Mouse (Mus musculus) heart, postnatal 0 days (tissue): ENCODE measurements around the gene Qtrt2. TPM values are rescaled to one million over a fixed set of nuclear protein-coding genes. Genes with fewer than 3 reads are reported as not detected.

ENCODE experiments used
- ATAC-seq: fragments of 200-750 bp; cut with Nextera tagmentation; 2 replicates; pipeline ENCODE4 v1.8.0; 2017; ENCODE audit warnings: low read depth, moderate number of reproducible peaks, moderate library complexity; ENCODE audit not compliant: insufficient read depth
- DNase-seq: peaks from one replicate; pipeline ENCODE4 v3.0.0-alpha.2; 2016; ENCODE audit warnings: low spot score
- H3K27ac ChIP-seq: fragments of 300-500 bp; sonication (generic); 2 replicates; pipeline ENCODE4 v1.5.1; 2014; ENCODE audit warnings: low read depth, mild to moderate bottlenecking
- H3K27me3 ChIP-seq: fragments of 300-500 bp; sonication (generic); 2 replicates; pipeline ENCODE4 v1.6.1; 2014; ENCODE audit warnings: low read length, mixed read lengths; ENCODE audit not compliant: control insufficient read depth, insufficient read depth
- H3K36me3 ChIP-seq: fragments of 300-500 bp; sonication (generic); replicated peaks from 2 replicates; pipeline ENCODE4 v1.6.1; 2014; ENCODE audit warnings: low read length, mixed read lengths; ENCODE audit not compliant: control insufficient read depth, insufficient read depth
- H3K4me1 ChIP-seq: fragments of 300-500 bp; sonication (generic); 2 replicates; pipeline ENCODE4 v1.6.1; 2014; ENCODE audit warnings: antibody characterized with exemption; ENCODE audit not compliant: control insufficient read depth, insufficient read depth
- H3K4me2 ChIP-seq: fragments of 300-500 bp; sonication (generic); 2 replicates; pipeline ENCODE4 v1.6.1; 2014; ENCODE audit warnings: low read depth, mild to moderate bottlenecking, low read length, moderate library complexity
- H3K4me3 ChIP-seq: fragments of 300-500 bp; sonication (generic); 2 replicates; pipeline ENCODE4 v1.5.1; 2014; ENCODE audit warnings: low read depth, low read length
- H3K9ac ChIP-seq: fragments of 300-500 bp; sonication (generic); replicated peaks from 2 replicates; pipeline ENCODE4 v1.6.1; 2014; ENCODE audit warnings: low read depth, low read length, mixed read lengths
- H3K9me3 ChIP-seq: fragments of 300-500 bp; sonication (generic); replicated peaks from 2 replicates; pipeline ENCODE4 v1.6.1; 2016; ENCODE audit warnings: low read length; ENCODE audit not compliant: control insufficient read depth
- CTCF ChIP-seq: IDR thresholded peaks from 2 replicates; pipeline ENCODE4 v1.5.1; 2016; ENCODE audit warnings: antibody characterized with exemption, control low read depth, low read depth
- EP300 ChIP-seq: IDR thresholded peaks from 2 replicates; pipeline ENCODE4 v1.6.1; 2016; ENCODE audit warnings: antibody characterized with exemption, low read depth
- WGBS: fragments of 180-500 bp; shearing (Covaris S2); extraction: QIAGEN DNeasy Blood & Tissue Kit; methylation state at CpG from one replicate; pipeline ENCODE4 v1.1.7; 2014; 5-methylcytosine and 5-hydroxymethylcytosine counted together
- polyA plus RNA-seq: library from polyadenylated mRNA; unstranded; fragments of >200 nt; fragmentation: Nextera tagmentation; extraction: Ambion mirVana; gene quantifications from 2 replicates; pipeline ENCODE4 v1.2.1, GENCODE M21; 2015
- total RNA-seq: library from RNA; depleted of rRNA; stranded (reverse); fragments of >200 nt; gene quantifications from 2 replicates; pipeline ENCODE4 v1.2.3, GENCODE M21; 2014; ENCODE audit warnings: low replicate concordance

Gene Qtrt2
- total and polyA plus RNA-seq, 2 experiments from 2014 or later, result 9.5 to 30.0 TPM

- H3K9ac ChIP-seq, result no peak overlapping the region
- no peak for TF ChIP-seq CTCF
- TF ChIP-seq EP300, result no peak
- ATAC-seq (no peak), DNase-seq (no peak)
- H3K27ac ChIP-seq, result no peak overlapping the region
- peaks cover 26% of the 10 kb centered on the region for H3K36me3 ChIP-seq
- H3K4me2 ChIP-seq, result no peak overlapping the region
- WGBS, result 95% methylated on average over 2 of the region's 2 CpGs
- no peaks in the 10 kb centered on the region for H3K4me1 ChIP-seq
- no peaks in the 10 kb centered on the region for H3K9me3 ChIP-seq
- no peaks in the 10 kb centered on the region for H3K27me3 ChIP-seq
- no peak overlapping the region for H3K4me3 ChIP-seq
Observed at GRCm38 (mm10) chr16:43882329-43882728, 44.3 kb downstream of the Qtrt2 start.

GRCm38 (mm10) chr16:43881636-43882035 is 45.0 kb downstream of the Qtrt2 start:
- WGBS, result 56% methylated on average over 3 of the region's 3 CpGs
- Histone ChIP-seq H3K4me1 (no peaks in the 10 kb centered on the region), H3K9me3 (no peaks in the 10 kb centered on the region), H3K27me3 (no peaks in the 10 kb centered on the region), H3K4me3 (no peak overlapping the region), H3K36me3 (peaks cover 31% of the 10 kb centered on the region), H3K9ac (no peak overlapping the region), H3K4me2 (no peak overlapping the region), H3K27ac (no peak overlapping the region)
- DNase-seq (no peak), ATAC-seq (no peak)
- TF ChIP-seq CTCF, result 0 out of 2 replicates have a peak, but pooled peaks have one; percentile 2
- no peak for TF ChIP-seq EP300

GRCm38 (mm10) chr16:43879769-43880168 is 46.8 kb downstream of the Qtrt2 start:
- no peak overlapping the region for H3K4me3 ChIP-seq
- H3K27ac ChIP-seq, result no peak overlapping the region
- ATAC-seq, result no peak
- no peaks in the 10 kb centered on the region for H3K4me1 ChIP-seq
- H3K36me3 ChIP-seq, result peaks cover 49% of the 10 kb centered on the region
- no peaks in the 10 kb centered on the region for H3K27me3 ChIP-seq
- H3K9ac ChIP-seq, result no peak overlapping the region
- no peaks in the 10 kb centered on the region for H3K9me3 ChIP-seq
- WGBS, result 88% methylated on average over 6 of the region's 6 CpGs
- TF ChIP-seq CTCF, result no peak
- TF ChIP-seq EP300, result no peak
- DNase-seq, result no peak
- no peak overlapping the region for H3K4me2 ChIP-seq

- Histone ChIP-seq H3K36me3 (peaks cover 46% of the 10 kb centered on the region), H3K9ac (no peak overlapping the region), H3K27ac (peak overlapping the region; percentile 48; the same call in 1 of the 2 replicates), H3K9me3 (no peaks in the 10 kb centered on the region), H3K4me2 (no peak overlapping the region), H3K4me3 (no peak overlapping the region), H3K4me1 (no peaks in the 10 kb centered on the region), H3K27me3 (no peaks in the 10 kb centered on the region)
- DNase-seq (peak; percentile 25), ATAC-seq (peak; percentile 75)
- 25% methylated on average over 7 of the region's 7 CpGs for WGBS
- TF ChIP-seq CTCF (no peak), EP300 (no peak)
Observed at GRCm38 (mm10) chr16:43871419-43871818, 55.2 kb downstream of the Qtrt2 start.

GRCm38 (mm10) chr16:43869805-43870204 is 56.8 kb downstream of the Qtrt2 start:
- ATAC-seq, result no peak
- DNase-seq, result no peak
- no peak overlapping the region for H3K4me2 ChIP-seq
- H3K9ac ChIP-seq, result no peak overlapping the region
- H3K4me1 ChIP-seq, result no peaks in the 10 kb centered on the region
- no peak for TF ChIP-seq EP300
- no peak for TF ChIP-seq CTCF
- no peak overlapping the region for H3K27ac ChIP-seq
- H3K36me3 ChIP-seq, result peaks cover 31% of the 10 kb centered on the region
- H3K9me3 ChIP-seq, result no peaks in the 10 kb centered on the region
- H3K4me3 ChIP-seq, result no peak overlapping the region
- H3K27me3 ChIP-seq, result no peaks in the 10 kb centered on the region

- no peak overlapping the region for H3K4me2 ChIP-seq
- no peak overlapping the region for H3K9ac ChIP-seq
- TF ChIP-seq EP300 (no peak), CTCF (no peak)
- no peak overlapping the region for H3K4me3 ChIP-seq
- DNase-seq, result no peak
- H3K4me1 ChIP-seq, result no peaks in the 10 kb centered on the region
- peaks cover 23% of the 10 kb centered on the region for H3K36me3 ChIP-seq
- no peak for ATAC-seq
- 52% methylated on average over 6 of the region's 6 CpGs for WGBS
- no peak overlapping the region for H3K27ac ChIP-seq
- no peaks in the 10 kb centered on the region for H3K9me3 ChIP-seq
- H3K27me3 ChIP-seq, result no peaks in the 10 kb centered on the region
Observed at GRCm38 (mm10) chr16:43860624-43861023, 66.0 kb downstream of the Qtrt2 start.
